Mouse (Mus musculus): Measurements from ENCODE around the gene Klf13.

Gene Klf13

DNA sequence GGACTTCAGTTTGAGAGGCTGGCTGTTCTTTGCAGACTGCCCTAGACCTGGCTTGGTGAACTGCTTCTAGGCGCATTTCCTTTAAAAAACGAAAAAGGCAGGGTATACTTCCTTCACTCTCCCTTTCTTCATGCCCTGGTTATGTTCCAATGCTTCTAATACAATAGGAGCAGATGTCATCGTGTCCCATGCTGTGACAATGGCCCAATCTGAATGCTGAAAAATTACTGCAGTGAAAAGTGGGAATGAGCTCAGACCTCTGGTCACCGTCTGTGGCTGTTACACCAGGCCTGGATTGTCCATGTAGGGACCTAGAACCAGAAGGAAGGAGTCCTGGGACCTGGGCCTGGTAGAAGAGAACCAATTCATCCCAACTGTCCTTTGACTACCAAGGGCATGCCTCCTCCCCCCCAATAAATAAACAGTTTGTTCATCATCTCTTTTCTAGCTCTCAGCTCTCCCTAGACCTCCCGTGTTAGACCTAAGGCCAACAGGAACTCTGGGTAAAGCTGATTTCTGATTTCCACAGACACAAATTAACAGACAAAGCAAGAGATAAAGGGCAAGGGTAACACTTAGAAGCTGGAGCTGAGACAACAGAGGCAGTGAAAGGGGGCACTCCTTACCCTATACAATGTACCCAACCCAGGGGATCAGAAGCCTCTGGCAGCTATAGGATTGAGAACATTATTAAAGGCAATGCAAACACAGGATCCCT is 30.8 kb downstream of the Klf13 start:
- ChIA-PET POLR2A (interaction anchor here in 3 of 4 experiments (0.6 to 15.1 kb wide), 27 partner anchors 9 to 484 kb away, joined by 3 to 185 read pairs (median 5); partner anchors contain the start of genes Mcee (in 1 of the 3) and Mphosph10 (in 1 of the 3)), CTCF (interaction anchor here in 3 of 4 experiments (0.5 to 1.2 kb wide), 5 partner anchors 10 to 150 kb away, joined by 3 to 11 read pairs (median 4); no protein-coding TSS in a partner anchor)

DNA sequence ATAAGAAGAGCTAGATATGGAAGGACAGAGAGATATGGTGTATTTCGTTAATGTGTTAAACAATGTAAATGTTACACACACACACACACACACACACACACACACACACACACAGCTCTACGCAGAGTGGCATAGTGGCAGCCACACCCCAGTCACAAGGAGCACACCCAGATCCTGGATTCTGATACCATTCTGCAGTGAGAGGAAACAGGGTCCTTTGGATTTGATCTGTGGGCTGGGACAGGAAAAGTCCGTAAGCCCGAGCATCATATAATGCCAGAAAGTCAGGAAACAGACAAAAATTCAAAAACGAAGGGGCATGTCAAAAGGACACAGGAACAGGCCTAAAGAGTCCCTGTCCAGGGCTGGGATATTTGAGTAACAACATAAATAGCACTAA is 33.1 kb downstream of the Klf13 start:
- CTCF ChIA-PET, result no interaction called here
- POLR2A ChIA-PET, result interaction anchor here in 3 of 4 experiments (0.5 to 15.1 kb wide), 19 partner anchors 7 to 280 kb away, joined by 3 to 185 read pairs (median 6); no protein-coding TSS in a partner anchor

DNA sequence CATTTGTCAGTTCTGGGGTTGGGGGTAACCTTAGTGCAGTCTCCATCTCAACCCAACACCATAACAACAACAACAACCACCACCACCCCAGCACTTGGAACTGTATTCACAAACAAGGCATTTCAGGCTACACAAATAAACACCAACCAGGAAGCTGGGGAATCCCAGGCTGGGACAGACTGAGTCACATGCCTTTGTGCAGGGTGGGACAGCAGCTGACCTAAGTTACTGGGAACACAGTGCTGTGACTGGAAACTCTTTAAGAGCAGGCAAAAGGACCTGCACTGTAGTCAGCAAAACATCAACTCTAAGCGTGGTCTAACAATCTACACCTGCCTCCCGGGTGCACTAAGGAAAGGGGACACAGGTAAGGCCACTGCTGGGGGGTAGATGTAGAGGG is 33.5 kb downstream of the Klf13 start:
- ChIA-PET CTCF (no interaction called here), POLR2A (interaction anchor here in 3 of 4 experiments (0.5 to 15.1 kb wide), 25 partner anchors 6 to 289 kb away, joined by 3 to 185 read pairs (median 5); no protein-coding TSS in a partner anchor)

DNA sequence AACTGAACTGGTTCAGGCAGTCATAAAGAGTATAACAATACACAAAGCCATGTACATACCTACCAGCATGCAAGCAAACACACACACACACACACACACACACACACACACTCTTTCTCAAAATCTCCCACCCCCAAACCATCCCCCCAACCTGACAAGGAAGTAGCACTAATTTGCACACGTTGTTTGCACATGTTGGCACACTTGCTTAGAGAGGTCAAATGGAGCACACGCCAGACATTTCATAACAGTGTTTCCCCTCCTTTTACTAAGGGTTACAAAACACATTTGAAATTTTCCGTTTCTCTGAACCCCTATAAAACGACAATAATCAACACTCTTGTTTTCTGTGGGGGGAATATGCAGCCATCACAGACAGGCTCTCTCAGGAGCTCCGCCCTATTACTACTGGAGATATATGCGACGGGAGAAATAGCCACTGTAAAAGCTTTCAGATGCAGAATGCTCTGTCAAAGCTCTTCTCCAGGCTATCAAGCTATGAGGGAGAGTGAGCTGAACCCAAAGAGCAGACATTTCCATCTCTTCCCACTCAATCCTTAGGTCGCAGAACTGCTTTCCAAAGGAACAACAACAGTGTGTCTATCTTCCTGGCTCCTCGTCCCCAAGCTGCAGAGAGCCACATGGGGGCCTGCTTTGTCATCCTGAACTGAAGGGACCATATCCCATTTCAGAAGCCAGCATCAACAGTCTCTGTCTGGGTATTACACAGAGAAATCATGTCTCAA is 34.9 kb downstream of the Klf13 start:
- CTCF ChIA-PET, result no interaction called here
- POLR2A ChIA-PET, result interaction anchor here in 3 of 4 experiments (0.7 to 15.1 kb wide), 19 partner anchors 7 to 66 kb away, joined by 3 to 185 read pairs (median 5); partner anchors contain the start of gene E030018B13Rik (in 1 of the 3)

DNA sequence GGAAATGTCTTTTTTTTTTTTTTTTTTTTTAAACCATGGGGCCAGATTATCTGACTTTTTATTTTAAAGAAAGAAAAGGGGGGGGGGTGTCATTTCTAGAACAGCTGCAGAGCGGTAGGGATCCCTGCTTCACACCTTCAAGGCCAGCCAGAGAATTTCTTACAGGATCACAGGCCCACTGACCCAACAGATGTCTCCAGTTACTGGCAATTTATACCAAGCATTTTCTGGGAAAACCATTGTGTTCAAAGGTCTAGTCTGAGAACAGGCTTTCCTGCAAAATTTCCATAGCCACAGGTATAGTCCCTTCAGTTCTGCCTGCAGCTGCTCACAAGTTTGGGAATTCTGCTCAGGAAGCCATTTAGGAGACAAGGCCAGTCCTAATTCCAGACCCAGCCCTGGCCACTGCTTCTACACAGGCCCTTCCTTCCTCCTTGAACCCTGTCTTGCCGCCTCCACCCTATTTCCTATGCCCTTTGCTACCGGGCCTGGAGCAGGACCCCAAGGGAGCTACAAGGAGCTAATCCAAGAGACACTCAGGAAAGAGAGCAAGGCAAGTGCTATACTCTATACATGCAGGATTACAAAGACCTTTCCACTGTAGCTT is 36.0 kb downstream of the Klf13 start:
- POLR2A ChIA-PET, result interaction anchor here (0.6 to 15.1 kb wide), 25 partner anchors 8 to 347 kb away, joined by 3 to 185 read pairs (median 4); partner anchors contain the start of gene E030018B13Rik (in 1 of the 4)
- CTCF ChIA-PET, result no interaction called here

DNA sequence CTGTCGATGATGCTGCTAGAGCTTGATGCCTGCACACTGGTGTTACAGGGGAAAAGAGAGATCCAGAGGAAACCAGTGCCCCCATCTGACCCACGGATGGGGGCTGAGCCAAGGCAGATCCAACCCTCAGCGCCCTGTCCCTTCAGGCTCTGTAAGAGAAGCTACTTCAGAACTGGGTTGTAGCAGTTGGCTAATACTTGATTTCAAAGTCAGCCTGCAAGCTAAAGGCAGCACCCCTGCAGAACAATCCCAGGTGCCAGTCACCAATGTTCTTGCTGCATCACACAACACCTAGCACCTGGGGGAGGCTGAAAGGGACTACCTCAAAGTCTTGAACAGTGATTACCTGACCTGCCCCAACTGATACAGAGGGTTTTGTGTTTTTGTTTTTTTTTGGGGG is 36.8 kb downstream of the Klf13 start:
- POLR2A ChIA-PET, result interaction anchor here in 3 of 4 experiments (0.6 to 15.1 kb wide), 19 partner anchors 9 to 137 kb away, joined by 3 to 185 read pairs (median 5); partner anchors contain the start of gene E030018B13Rik (in 1 of the 3)
- CTCF ChIA-PET, result no interaction called here

DNA sequence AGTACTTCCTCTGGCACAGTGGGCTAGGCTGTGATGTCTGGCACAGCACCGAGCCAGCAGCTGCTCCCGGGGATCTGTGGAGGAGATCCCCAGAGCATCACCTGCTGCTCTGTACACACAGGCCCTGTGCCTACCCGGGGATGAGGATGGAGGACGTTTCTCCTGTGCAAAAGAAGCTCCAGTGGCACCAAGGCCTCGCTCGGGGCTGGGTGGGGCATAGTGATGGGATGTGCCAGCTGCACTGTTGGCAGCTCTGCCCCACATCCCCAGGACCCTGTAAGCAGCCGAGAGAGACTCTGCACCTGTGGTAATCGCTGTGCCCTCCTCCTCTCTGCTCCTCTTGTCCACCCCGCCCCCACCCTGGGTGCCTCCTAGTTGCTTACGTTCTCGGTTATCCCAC is 37.4 kb downstream of the Klf13 start:
- ChIA-PET POLR2A (interaction anchor here in 3 of 4 experiments (0.5 to 15.1 kb wide), 17 partner anchors 9 to 125 kb away, joined by 3 to 185 read pairs (median 5); partner anchors contain the start of gene E030018B13Rik (in 1 of the 3)), CTCF (no interaction called here)

DNA sequence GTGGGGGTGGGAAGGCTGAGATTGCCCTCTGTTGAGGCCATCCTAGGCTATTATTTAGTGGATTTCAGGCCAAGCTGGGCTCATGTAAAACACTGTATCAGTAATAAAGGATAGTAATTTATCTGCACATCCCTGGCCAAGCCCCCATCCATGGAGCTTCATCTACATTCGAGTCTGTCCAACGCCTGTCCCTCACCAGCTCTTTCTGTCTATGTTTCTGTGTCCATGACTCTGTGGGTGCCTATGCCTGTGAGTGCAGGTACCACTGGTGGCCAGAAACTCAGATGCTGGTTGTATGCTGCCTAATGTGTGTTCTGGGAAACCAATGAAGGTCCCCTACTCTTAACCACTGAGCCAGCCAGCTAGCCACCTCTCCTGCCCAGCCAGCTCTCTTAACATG is 38.3 kb downstream of the Klf13 start:
- ChIA-PET POLR2A (interaction anchor here in 2 of 4 experiments (0.6 to 9.6 kb wide), 16 partner anchors 8 to 79 kb away, joined by 3 to 137 read pairs (median 4); partner anchors contain the start of gene E030018B13Rik (in 1 of the 2)), CTCF (no interaction called here)

DNA sequence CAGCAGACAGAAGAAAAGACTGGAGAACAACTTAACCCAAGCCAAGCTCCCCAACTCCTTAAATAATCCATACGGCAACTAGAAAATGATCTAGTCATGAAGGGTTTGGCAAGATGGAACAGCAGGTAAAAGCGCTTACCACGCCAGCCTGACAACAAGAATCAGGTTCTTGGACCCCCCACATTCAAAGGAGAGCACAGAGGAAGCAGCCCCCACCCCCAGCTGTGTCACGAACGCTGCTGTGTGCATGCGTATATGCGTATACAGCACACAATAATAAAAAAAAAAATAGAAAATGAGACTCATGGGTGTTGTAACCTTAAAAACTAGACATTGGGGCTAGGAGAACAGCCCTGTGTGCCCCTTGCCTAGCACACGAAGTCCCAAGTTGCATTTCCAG is 38.8 kb downstream of the Klf13 start:
- CTCF ChIA-PET, result no interaction called here
- POLR2A ChIA-PET, result interaction anchor here in 2 of 4 experiments (0.6 to 9.6 kb wide), 16 partner anchors 9 to 62 kb away, joined by 3 to 137 read pairs (median 4); partner anchors contain the start of gene E030018B13Rik (in 1 of the 2)

DNA sequence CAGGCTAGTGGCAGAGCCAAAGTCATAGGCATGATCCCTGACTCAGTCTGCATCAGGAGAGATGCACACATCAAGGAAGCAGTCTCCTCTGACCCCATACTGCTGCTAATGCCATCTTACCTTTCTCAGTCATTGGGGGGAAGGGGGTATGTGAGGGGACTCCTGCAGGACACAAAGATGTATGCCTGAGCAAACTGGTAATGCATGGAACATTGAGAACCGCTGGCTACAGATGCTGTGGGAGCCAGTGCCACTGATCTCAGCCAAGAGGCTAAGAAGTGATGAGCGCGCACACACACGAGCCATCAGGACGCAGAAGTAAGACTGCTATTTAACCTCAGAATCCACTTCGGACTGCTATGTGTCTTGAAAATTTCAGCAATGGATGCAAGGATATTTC is 40.5 kb downstream of the Klf13 start:
- ChIA-PET CTCF (interaction anchor here in 1 of 4 experiments (2.1 kb wide), 1 partner anchor 146 kb away, joined by 6 read pairs; no protein-coding TSS in a partner anchor), POLR2A (interaction anchor here in 3 of 4 experiments (0.6 to 9.6 kb wide), 11 partner anchors 10 to 62 kb away, joined by 3 to 137 read pairs (median 8); partner anchors contain the start of gene E030018B13Rik (in 1 of the 3))

DNA sequence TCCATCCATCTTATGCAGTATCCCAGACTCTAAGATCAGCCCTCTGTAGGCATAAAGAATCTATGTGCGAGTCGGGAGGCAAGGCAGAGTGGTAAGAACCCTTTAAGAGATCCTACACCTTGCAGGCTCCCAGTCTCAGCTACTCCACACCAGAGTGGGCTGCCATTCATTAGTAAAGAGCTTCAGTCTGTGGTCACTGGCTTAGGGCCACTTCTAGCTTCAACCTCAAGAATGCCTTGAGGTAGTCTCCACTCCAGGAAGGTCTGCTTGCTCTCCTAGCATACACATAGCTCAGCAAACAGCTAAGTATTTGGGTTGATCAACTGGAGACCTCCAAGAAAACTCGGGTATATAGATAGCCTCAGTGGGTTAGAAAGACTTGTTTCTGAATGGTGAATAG is 41.1 kb downstream of the Klf13 start:
- ChIA-PET CTCF (interaction anchor here in 2 of 4 experiments (1.3 to 2.1 kb wide), 4 partner anchors 15 to 146 kb away, joined by 3 to 6 read pairs (median 5); no protein-coding TSS in a partner anchor), POLR2A (interaction anchor here in 3 of 4 experiments (0.6 to 9.6 kb wide), 31 partner anchors 8 to 141 kb away, joined by 3 to 137 read pairs (median 6); partner anchors contain the start of gene E030018B13Rik (in 1 of the 3))

DNA sequence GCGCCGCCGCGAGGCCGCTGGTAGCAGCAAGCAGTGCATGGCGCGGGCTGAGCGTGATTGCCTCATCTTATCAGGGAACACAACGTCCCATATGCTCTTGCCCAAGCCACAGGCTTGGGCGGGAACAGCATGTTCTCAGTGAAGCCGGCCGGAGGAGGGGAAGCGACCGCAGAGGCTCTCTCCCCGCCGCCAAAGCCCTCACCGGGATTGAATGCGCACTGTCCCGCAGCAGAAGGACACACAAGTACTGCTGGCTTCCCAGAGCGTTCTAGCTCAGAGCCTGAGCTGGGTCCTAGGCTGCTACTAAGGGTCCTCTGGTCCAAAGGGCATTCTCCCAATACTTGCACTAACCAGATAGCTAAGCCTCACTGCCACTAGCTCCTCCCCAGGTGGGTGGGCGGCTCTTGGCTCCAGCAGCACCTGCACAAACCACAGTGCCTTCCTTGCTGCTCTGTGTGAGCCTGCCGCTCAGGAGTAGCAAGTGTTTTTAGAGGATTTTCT is 41.7 kb downstream of the Klf13 start:
- POLR2A ChIA-PET, result interaction anchor here in 3 of 4 experiments (0.6 to 9.6 kb wide), 36 partner anchors 9 to 140 kb away, joined by 3 to 137 read pairs (median 6); partner anchors contain the start of gene E030018B13Rik (in 1 of the 3)
- CTCF ChIA-PET, result interaction anchor here in 3 of 4 experiments (0.6 to 2.1 kb wide), 9 partner anchors 11 to 800 kb away, joined by 3 to 6 read pairs (median 4); no protein-coding TSS in a partner anchor

DNA sequence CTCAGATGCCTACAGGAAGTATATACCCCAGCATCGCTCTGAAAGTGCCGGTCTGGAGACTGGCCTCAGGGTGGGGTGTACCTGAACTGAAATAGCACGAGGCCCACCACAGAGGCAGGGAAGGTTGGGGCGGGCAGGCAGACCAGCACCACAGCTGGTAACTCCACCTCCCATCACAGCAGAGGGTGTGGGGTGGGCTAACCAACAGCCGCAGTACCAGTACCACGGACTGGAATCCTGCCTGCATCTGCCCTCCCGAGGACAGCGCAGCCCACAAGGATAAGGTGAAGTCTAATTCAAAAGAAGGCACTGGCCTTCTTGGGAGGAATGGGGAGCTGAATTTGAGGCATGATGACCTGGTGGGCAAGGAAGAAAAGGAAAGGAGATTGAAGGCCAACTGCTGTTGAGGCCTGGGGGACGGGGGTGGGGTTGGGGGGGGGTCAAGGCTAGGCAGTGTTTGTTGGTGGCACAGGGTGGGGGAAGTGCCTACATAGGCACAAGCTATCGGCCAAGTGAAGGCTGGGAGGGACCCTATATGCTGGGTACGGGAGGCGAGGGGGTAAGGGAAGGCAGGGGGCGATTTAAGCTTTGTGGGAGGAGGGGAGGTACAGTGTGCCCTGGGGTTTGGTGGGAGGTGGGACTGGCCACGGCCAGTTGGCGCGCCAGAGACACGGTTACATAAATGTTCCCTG is 42.3 kb downstream of the Klf13 start:
- POLR2A ChIA-PET, result interaction anchor here in 3 of 4 experiments (0.6 to 9.6 kb wide), 32 partner anchors 8 to 110 kb away, joined by 3 to 137 read pairs (median 6); partner anchors contain the start of gene E030018B13Rik (in 1 of the 3)
- CTCF ChIA-PET, result interaction anchor here in 3 of 4 experiments (0.6 to 2.1 kb wide), 10 partner anchors 12 to 799 kb away, joined by 3 to 6 read pairs (median 4); no protein-coding TSS in a partner anchor

DNA sequence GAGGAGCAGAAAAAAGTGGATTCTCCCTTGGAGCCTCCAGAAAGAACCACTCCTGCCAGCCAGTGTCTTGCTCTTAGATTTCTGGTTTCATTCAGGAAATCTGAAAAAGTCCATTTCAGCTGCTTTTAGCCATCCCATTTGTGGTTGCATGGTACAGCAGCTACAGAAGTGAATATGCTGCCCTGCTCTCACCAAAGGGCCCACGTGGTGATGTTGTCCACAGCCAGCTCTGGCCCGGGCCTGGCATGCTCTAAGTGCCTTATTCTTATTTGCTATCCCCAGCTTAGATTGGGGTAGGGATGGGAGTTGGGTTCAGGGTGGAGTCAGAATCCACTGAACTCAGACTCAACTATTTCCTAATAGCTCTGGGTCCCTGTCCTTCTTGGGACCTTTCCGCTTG is 43.5 kb downstream of the Klf13 start:
- POLR2A ChIA-PET, result interaction anchor here in 2 of 4 experiments (0.7 to 9.6 kb wide), 9 partner anchors 7 to 345 kb away, joined by 3 to 137 read pairs (median 17); partner anchors contain the start of gene E030018B13Rik (in 1 of the 2)
- CTCF ChIA-PET, result interaction anchor here in 1 of 4 experiments (0.7 kb wide), 1 partner anchor 1844 kb away, joined by 11 read pairs; no protein-coding TSS in a partner anchor

DNA sequence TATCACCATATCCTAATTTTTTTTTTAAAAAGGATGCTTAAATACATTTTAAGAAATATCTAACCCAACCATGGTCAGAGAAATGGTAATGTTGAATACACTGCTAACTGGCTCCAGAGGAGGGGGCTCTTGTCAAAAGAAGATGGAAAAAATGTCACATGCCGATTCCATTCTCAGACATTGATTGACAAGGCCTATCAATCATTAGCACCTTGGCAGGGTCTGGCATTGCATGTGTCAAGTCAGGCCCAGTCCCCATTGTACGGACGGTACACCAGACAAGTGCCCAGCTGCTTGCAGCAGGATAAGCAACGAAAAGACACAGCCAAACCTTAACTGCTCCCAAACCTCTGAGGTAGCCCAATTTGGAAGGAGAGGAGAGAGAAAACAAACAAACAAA is 44.1 kb downstream of the Klf13 start:
- ChIA-PET CTCF (no interaction called here), POLR2A (interaction anchor here in 2 of 4 experiments (1.3 to 9.6 kb wide), 5 partner anchors 9 to 154 kb away, joined by 3 to 137 read pairs (median 22); partner anchors contain the start of gene E030018B13Rik (in 1 of the 2))

DNA sequence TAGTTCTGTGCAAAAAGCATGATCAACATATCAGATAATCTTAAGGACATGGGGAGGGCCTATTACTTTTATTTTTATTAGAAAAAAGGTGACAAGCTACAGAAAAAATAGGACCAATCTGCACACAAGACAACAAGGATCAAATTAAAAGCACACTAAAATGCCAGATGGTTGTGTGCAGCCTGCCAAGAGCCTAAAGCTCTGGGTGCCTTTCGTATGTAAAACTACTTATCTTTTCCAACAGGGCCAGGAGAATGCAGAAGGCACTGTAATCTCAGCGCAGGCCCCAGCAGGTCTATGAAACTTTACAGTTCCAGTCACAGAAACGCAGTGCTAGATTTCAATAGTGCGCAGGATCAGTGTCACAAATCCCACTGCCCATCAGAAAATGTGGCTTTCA is 45.0 kb downstream of the Klf13 start:
- ChIA-PET CTCF (interaction anchor here in 1 of 4 experiments (0.6 kb wide), 1 partner anchor 16 kb away, joined by 3 read pairs; no protein-coding TSS in a partner anchor), POLR2A (interaction anchor here in 2 of 4 experiments (1.1 to 1.9 kb wide), 4 partner anchors 34 to 65 kb away, joined by 3 to 6 read pairs (median 4); no protein-coding TSS in a partner anchor)

DNA sequence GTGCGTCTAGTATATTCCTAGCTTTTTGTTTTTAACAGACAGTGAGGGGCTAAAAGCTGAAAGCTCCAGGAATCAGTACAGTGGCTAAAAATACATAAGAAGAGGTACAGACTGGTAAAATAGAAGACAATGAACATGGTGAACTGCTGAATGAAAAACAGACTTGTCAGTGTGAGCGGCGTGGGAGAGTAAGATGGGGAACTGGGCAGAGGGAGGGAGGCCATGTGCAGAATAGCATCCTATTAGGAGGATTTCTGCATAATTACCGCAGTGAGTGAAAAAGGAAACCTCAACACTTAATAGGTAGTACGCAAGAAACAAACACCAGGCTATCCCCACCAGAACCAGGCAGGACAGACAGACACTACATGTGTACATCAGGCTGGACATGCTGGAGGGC is 45.5 kb downstream of the Klf13 start:
- POLR2A ChIA-PET, result interaction anchor here in 2 of 4 experiments (0.6 to 1.9 kb wide), 5 partner anchors 20 to 66 kb away, joined by 3 to 6 read pairs (median 3); no protein-coding TSS in a partner anchor
- CTCF ChIA-PET, result no interaction called here

Data from embryonic stem cell, embryonic (primary cell).